Mouse (Mus musculus): ENCODE measurements around the gene Fam160a1. TPM values are rescaled to one million over a fixed set of nuclear protein-coding genes. Genes with fewer than 3 reads are reported as not detected.

The Fam160a1 gene
- polyA plus RNA-seq, 2 experiments, result 0.20 to 0.27 TPM

DNA sequence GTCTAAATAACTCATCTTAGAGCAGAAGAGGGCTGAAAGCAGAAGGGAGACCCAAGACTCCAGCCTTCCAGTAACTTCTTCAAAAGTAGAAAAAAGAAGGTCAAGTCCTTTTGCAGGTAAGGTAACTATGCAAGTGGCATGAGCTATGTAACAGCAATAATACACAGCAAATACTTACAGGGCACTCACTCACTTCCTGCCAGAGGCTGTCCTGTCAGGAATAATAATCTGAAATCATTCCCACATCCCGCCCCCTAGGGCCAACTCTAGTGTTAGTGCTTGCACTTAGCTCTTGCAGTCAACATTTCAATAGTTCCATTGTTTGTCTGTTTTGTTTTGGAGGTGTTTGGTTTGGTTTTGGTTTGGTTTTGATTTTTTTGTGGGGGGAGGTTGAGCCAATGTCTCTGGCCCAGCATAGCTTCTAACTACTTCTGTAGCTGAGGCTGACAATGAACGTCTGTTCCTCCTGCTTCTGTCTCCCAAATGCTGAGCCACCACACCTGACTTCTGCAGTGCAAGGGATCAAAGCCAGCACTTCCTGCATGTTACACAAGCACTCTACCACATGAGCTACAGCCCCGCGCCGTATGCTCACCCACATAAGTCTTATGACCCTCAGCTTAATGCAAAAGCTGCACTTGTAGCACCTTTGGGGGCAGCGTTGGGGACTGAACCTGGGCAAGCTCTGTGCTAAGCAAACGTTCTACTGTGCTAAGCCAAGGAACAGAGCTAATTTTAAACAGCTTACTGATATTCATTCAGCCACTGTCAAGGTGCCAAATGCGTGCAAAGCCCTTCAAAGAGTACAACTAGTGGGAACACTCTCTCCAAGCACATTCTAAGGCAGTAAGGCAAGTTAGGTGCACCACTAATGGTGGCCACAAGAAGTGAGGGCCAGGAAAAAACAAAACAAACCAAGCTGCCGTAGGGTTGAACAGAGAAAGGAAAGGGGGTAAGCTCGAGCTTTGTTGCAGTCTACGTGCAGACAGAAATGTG, 41.3 kb upstream of the Fam160a1 start:
- 58% methylated on average over 11 of the region's 11 CpGs for WGBS (ENCODE audit: insufficient replicate concordance)
- Histone ChIP-seq H3K4me3 (ENCODE audit: insufficient read depth in 1 of 2, low read depth in 2 of 2, low read length in 2 of 2) (no peak overlapping the region), H3K36me3 (replicated peaks; ENCODE audit: control insufficient read depth, insufficient read depth, low read depth) (no peaks in the 10 kb centered on the region), H3K9ac (replicated peaks) (no peak overlapping the region), H3K4me1 (replicated peaks; ENCODE audit: control insufficient read depth in 2 of 2, insufficient read depth in 2 of 2, low read length in 1 of 2) (peaks cover 22 to 38% of the 10 kb centered on the region in 2 experiments), H3K4me2 (ENCODE audit: low read depth) (no peak overlapping the region), H3K9me3 (ENCODE audit: control insufficient read depth, low read length) (no peaks in the 10 kb centered on the region), H3K27me3 (ENCODE audit: control insufficient read depth, insufficient read depth, low read length) (no peaks in the 10 kb centered on the region), H3K27ac (no peak overlapping the region)
- ATAC-seq (ENCODE audit: insufficient read depth) (no peak), DNase-seq (ENCODE audit: low read depth in 3 of 3, low spot score in 3 of 3) (no peak)
- TF ChIP-seq EP300 (IDR thresholded peaks at IDR 0.05; ENCODE audit: low read depth) (no peak), CTCF (IDR thresholded peaks at IDR 0.05; ENCODE audit: low read depth) (no peak)

GRCm38 (mm10) chr3:85857083-85857482, 40.0 kb upstream of the Fam160a1 start:
- H3K9me3 ChIP-seq (ENCODE audit: control insufficient read depth, low read length), result no peaks in the 10 kb centered on the region
- peak; percentile 75 for TF ChIP-seq EP300 (IDR thresholded peaks at IDR 0.05; ENCODE audit: low read depth)
- TF ChIP-seq CTCF (IDR thresholded peaks at IDR 0.05; ENCODE audit: low read depth), result no peak
- peak overlapping the region; percentile 43 for H3K4me2 ChIP-seq (ENCODE audit: low read depth)
- DNase-seq (ENCODE audit: low read depth in 3 of 3, low spot score in 3 of 3), result peak; percentile 46 to 55 (median 52)
- no peak overlapping the region for H3K27ac ChIP-seq
- H3K9ac ChIP-seq (replicated peaks), result no peak overlapping the region
- H3K4me1 ChIP-seq (replicated peaks; ENCODE audit: control insufficient read depth in 2 of 2, insufficient read depth in 2 of 2, low read length in 1 of 2), result peaks cover 22 to 38% of the 10 kb centered on the region in 2 experiments
- 3% methylated on average over 4 of the region's 4 CpGs for WGBS (ENCODE audit: insufficient replicate concordance)
- ATAC-seq (ENCODE audit: insufficient read depth), result peak; percentile 65
- H3K36me3 ChIP-seq (replicated peaks; ENCODE audit: control insufficient read depth, insufficient read depth, low read depth), result no peaks in the 10 kb centered on the region
- H3K27me3 ChIP-seq (ENCODE audit: control insufficient read depth, insufficient read depth, low read length), result no peaks in the 10 kb centered on the region
- H3K4me3 ChIP-seq (ENCODE audit: insufficient read depth in 1 of 2, low read depth in 2 of 2, low read length in 2 of 2), result no peak overlapping the region

DNA sequence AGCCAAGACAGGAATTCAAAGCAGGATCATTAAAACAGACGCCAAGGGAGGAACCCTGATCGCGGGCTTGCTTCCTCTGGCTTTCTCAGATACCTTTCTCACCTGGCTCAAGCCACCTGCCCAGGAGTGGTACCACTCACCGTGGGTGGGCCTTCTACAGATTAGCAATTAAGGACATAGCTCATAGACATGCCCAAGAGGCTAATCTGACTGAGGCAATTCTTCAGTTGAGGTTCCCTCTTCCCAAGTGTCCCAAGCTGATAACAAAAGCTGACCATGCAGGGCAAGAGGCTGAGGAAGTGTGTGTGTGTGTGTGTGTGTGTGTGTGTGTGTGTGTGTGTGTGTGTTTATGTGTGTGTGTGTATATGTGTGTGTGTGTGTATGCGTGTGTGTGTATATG, 38.9 kb upstream of the Fam160a1 start:
- DNase-seq (ENCODE audit: low read depth in 3 of 3, low spot score in 3 of 3) (peak; percentile 47 to 60 (median 55)), ATAC-seq (ENCODE audit: insufficient read depth) (peak; percentile 84)
- Histone ChIP-seq H3K4me3 (ENCODE audit: insufficient read depth in 1 of 2, low read depth in 2 of 2, low read length in 2 of 2) (no peak overlapping the region), H3K36me3 (replicated peaks; ENCODE audit: control insufficient read depth, insufficient read depth, low read depth) (no peaks in the 10 kb centered on the region), H3K9ac (replicated peaks) (no peak overlapping the region), H3K27ac (no peak overlapping the region), H3K4me2 (ENCODE audit: low read depth) (no peak overlapping the region), H3K27me3 (ENCODE audit: control insufficient read depth, insufficient read depth, low read length) (no peaks in the 10 kb centered on the region), H3K4me1 (replicated peaks; ENCODE audit: control insufficient read depth in 2 of 2, insufficient read depth in 2 of 2, low read length in 1 of 2) (peaks cover 22 to 38% of the 10 kb centered on the region in 2 experiments), H3K9me3 (ENCODE audit: control insufficient read depth, low read length) (no peaks in the 10 kb centered on the region)
- 55% methylated on average over 5 of the region's 5 CpGs for WGBS (ENCODE audit: insufficient replicate concordance)
- peak; percentile 72 for TF ChIP-seq EP300 (IDR thresholded peaks at IDR 0.05; ENCODE audit: low read depth)
- TF ChIP-seq CTCF (IDR thresholded peaks at IDR 0.05; ENCODE audit: low read depth), result no peak

- no peaks in the 10 kb centered on the region for H3K9me3 ChIP-seq (ENCODE audit: control insufficient read depth, low read length)
- no peaks in the 10 kb centered on the region for H3K27me3 ChIP-seq (ENCODE audit: control insufficient read depth, insufficient read depth, low read length)
- DNase-seq (ENCODE audit: low read depth in 3 of 3, low spot score in 3 of 3), result no peak
- H3K4me1 ChIP-seq (replicated peaks; ENCODE audit: control insufficient read depth in 2 of 2, insufficient read depth in 2 of 2, low read length in 1 of 2), result peaks cover 22 to 38% of the 10 kb centered on the region in 2 experiments
- H3K4me2 ChIP-seq (ENCODE audit: low read depth), result no peak overlapping the region
- no peak for ATAC-seq (ENCODE audit: insufficient read depth)
- no peak for TF ChIP-seq CTCF (IDR thresholded peaks at IDR 0.05; ENCODE audit: low read depth)
- no peak for TF ChIP-seq EP300 (IDR thresholded peaks at IDR 0.05; ENCODE audit: low read depth)
- H3K27ac ChIP-seq, result no peak overlapping the region
- H3K36me3 ChIP-seq (replicated peaks; ENCODE audit: control insufficient read depth, insufficient read depth, low read depth), result no peaks in the 10 kb centered on the region
- H3K4me3 ChIP-seq (ENCODE audit: insufficient read depth in 1 of 2, low read depth in 2 of 2, low read length in 2 of 2), result no peak overlapping the region
- 80% methylated on average over 3 of the region's 3 CpGs for WGBS (ENCODE audit: insufficient replicate concordance)
- no peak overlapping the region for H3K9ac ChIP-seq (replicated peaks)
Observed at GRCm38 (mm10) chr3:85855043-85855442, 38.0 kb upstream of the Fam160a1 start.

DNA sequence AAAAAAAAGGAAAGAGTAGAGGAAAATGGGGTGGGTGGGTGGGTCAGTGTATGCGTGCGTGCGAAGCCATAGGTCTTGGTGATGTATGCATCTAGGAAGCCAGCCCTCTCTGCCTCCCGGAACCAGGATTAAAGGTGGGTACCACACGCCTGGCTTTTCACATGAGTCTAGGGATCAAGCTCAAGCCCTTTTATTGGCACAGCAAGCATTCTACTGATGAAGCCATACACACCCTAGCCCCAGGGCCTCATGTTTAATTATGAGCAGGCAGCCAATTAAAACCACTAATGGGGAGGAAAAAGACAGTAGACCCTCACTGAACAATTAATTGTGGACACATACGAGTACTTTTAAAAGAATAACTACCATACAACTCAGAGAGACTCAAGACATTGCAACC, 37.1 kb upstream of the Fam160a1 start:
- Histone ChIP-seq H3K9ac (replicated peaks) (no peak overlapping the region), H3K36me3 (replicated peaks; ENCODE audit: control insufficient read depth, insufficient read depth, low read depth) (no peaks in the 10 kb centered on the region), H3K9me3 (ENCODE audit: control insufficient read depth, low read length) (no peaks in the 10 kb centered on the region), H3K4me3 (ENCODE audit: insufficient read depth in 1 of 2, low read depth in 2 of 2, low read length in 2 of 2) (no peak overlapping the region), H3K27ac (no peak overlapping the region), H3K27me3 (ENCODE audit: control insufficient read depth, insufficient read depth, low read length) (no peaks in the 10 kb centered on the region), H3K4me2 (ENCODE audit: low read depth) (no peak overlapping the region), H3K4me1 (replicated peaks; ENCODE audit: control insufficient read depth in 2 of 2, insufficient read depth in 2 of 2, low read length in 1 of 2) (peaks cover 22 to 38% of the 10 kb centered on the region in 2 experiments)
- WGBS (ENCODE audit: insufficient replicate concordance), result 73% methylated on average over 6 of the region's 6 CpGs
- no peak for TF ChIP-seq CTCF (IDR thresholded peaks at IDR 0.05; ENCODE audit: low read depth)
- no peak for TF ChIP-seq EP300 (IDR thresholded peaks at IDR 0.05; ENCODE audit: low read depth)
- ATAC-seq (ENCODE audit: insufficient read depth), result no peak
- DNase-seq (ENCODE audit: low read depth in 3 of 3, low spot score in 3 of 3), result no peak
